Mouse (Mus musculus) heart, adult 2 months (tissue): ENCODE measurements around the gene Vgll2.

Experiments
- CTCF ChIP-seq: fragments of 200-600 bp; IDR thresholded peaks from 2 replicates; pipeline ENCODE4 v1.8.1; 2022; ENCODE audit warnings: antibody characterized with exemption, mild to moderate bottlenecking, moderate library complexity
- EP300 ChIP-seq: fragments of 200-500 bp; IDR thresholded peaks from 2 replicates; pipeline ENCODE4 v1.6.1; 2011; ENCODE audit warnings: low read depth, low read length, control low read depth; ENCODE audit not compliant: insufficient read depth
- POLR2A ChIP-seq: fragments of 200-500 bp; IDR thresholded peaks from 2 replicates; pipeline ENCODE4 v1.6.1; 2011; ENCODE audit warnings: mild to moderate bottlenecking, low read depth, low read length, control low read depth; ENCODE audit not compliant: insufficient read depth

- TF ChIP-seq POLR2A (no peak), CTCF (no peak), EP300 (no peak)
These were observed 3.0 kb downstream of the Vgll2 start for GRCm38 (mm10) chr10:52025291-52025690.
